Mouse (Mus musculus) inflammation-experienced regulatory T-cells, adult 6 months (primary cell): ENCODE data around the gene Timd2. TPM values are rescaled to one million over a fixed set of nuclear protein-coding genes. Genes with fewer than 3 reads are reported as not detected.
"Not testable (repeated sequence)": the region's sequence is repeated elsewhere in the genome, so short reads cannot be mapped to it uniquely, and the experiment has no call there.

Experiments used
- ATAC-seq: one replicate; pipeline ENCODE4 v1.8.0; 2017
- polyA plus RNA-seq, 3 experiments: library from polyadenylated mRNA; unstranded; fragments of 100-300 nt; shearing (Covaris generic); gene quantifications; one replicate each; pipeline ENCODE4 v1.2.1; 2017

Timd2 gene
- polyA plus RNA-seq, 3 experiments from 2014 or later: 0.19 to 0.35 TPM; not detected in 1

DNA sequence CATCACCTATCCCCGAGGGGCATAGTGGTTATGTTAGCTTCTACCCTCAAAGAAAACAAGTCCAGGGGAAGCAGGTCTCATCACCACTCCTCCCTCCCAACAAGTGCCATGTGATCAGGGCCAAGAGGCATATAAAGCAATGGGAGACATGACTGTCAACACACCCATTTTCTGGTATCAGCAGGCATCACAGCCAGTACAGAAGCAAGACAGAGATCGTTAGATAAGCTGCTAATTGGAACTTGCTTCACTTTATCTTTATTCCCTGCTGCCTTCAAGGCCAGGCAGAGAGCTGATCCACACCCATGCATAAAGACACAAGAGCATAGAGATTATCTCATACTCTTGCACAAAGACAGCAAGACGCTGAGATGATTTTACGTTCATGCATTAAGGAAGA is 43.6 kb downstream of the Timd2 start:
- no peak for ATAC-seq

DNA sequence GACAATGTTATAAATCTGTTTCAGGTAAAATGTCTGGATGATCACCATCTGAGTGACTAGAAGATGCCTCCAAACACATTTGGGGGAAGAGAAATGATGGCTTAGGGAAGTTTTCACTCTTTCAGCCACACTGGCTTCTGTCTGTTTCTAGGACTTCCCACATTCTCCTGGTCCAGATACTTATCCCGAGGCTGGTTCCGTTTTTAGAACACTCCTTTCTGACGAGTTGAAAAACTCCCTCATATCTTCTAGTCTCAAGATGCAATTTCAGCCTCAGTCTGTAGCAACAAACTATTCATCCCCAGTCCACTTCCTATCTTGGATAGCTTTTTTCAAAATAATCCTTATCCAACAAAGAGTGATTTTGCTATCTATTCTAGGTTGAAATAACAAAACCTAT is 54.4 kb downstream of the Timd2 start:
- ATAC-seq: no peak

DNA sequence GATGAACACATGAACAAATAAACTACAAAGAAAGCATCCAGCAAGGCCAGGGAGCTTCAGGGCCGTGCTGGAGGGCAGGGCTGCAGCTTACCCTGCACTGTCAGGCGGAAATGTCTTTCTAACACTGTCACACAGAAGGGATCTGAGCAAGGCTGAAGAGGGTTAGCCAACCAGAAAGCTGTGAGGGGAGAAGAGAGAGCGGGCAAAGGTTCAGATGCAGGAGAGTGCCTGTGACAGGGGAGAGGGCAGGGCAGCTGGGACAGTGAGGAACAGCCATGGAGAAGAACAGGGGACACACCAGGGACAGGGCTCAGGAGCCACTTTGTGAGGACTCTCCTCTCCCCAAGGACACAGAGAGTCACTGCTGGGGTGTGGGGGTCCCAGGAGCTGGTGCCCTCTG is 57.2 kb downstream of the Timd2 start:
- ATAC-seq: not testable (repeated sequence)

DNA sequence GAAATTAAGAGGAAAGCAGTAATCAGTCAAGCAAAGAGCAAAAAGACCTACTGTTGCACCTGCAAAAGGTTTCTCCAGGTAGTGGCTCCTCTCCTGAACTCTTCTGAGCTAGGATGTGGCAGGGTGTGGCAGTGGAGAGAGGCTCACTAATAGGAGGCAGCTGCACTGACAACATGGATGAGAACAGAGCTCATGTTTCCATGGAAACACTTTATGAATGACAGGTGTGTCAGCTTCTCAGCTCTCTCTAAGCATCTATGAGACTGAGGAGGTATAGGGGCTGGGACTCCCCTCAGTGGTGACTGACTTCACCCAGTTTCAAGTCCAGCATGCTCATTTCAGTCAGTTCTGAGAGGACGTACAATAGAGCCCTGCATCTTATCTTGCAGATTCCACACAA is 62.0 kb downstream of the Timd2 start:
- ATAC-seq: no peak

DNA sequence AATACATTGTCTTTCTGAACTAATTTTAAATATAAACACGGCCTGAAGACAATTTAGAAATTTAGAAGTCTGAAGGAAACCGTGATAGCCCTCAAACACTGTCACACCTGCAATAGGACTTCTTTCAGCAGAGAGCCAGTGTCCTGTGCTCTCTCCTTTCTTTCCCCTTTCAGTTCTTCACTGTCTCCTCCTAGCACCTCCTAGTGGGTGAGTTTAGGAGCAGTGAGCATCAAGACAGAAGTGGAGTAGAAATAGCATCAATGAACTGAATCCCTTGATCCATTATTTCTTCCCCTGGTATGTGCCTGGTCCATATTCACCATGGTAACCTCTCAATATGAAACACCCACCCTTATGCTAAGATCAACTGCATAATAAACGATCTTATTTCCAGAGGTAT is 70.3 kb downstream of the Timd2 start:
- no peak for ATAC-seq

DNA sequence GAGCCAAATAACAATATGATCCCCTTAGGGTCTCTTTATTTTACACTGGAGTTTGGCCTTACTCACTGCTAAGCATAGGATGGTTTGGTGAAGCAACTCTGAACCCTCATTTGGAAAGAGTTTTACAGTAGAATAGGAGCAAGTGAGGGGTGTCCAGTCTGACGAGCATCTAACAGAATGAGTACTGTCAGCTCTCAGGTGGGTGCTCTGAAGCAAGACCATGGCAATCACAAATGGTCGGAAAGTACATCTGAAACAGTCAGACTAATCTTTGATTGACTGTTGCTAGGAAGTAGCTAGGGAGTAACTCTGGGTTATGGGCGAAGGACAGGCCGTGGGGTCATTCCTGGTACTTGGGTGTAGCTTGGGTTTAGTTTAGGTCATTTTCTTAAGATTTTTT is 71.3 kb downstream of the Timd2 start:
- not testable (repeated sequence) for ATAC-seq

DNA sequence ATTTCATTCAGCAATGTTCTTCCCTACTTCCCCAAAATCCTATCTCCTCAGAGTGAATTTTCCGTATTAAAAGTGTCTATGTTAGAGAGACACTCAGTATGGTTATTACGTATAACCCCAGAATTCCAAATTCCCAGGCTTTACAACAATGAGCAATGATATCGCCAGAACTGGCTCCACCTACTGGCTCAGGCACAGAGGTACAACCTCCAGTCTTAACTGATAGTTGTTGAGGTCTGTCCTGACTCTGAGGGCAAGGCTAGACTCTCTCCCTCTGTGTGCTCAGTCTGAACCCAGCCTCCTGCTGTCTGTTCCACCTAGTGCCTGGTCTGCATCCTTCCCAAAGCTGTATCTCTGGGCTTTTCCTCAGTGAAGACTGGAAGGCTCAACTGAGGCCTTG is 75.2 kb downstream of the Timd2 start:
- ATAC-seq: peak; percentile 63

DNA sequence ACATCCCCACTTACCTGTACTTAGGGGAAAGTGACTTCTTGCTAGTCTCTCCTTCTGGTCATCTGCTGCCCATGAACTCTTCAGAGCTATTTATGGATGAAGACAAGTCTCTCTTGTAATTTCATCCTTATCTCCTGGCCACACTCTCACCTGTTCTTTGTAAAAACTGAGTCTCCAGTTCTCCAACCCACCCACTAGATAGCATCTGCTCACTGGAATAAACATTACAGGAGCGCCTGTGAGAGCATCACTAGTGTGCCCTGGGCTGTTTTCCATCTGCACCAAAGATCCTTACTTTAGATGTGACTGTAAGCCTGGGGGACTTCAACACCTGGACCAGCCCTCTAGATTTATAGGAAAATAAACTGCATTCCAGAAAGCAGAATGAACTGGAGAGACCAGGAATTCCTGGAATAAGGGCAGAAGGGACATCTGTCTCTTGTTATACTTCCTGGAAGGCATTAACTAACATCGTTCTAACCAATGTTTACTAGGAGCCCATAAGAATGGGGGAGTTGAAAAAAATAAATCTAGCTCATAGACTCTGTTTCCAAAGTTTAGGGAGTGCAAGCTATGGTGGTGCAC is 77.6 kb downstream of the Timd2 start, which contains the start of gene Dppa1:
Gene Dppa1 (minus strand): TSS at position 51 of the 585 bp plus-strand sequence.
- no peak for ATAC-seq

DNA sequence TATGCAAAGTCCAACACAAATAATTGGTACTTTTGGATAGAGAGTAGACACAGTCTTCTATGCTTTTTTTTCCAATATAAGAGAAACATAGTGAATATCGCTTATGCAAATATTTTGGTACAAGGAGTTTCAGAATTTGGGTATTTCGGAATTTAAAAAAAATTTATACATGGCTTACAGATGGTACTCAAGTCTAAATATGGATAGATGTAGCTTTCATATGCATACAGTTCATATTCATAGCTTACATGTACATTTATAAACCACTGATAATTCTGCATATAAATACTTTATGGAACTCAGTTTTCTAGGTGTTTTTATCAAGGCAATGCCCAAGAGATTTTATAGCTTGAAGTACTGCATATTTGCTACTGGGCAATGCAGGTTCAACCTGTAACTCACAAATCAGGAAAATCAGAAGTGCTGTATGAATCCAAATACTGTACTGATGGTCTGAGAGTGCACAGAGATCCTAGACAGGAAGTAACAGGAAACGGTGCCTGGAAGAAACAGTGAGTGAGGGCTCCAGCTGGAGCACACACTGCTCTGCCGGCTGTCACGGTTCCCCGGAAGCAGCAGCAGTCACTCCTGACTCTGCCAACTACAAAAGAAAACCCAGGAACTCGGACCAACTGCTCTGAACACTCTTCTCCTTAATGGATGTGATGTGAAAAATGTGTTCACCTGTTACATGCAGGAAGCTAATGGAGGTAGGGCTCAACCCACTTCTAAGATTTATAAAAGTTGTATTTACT is 86.3 kb downstream of the Timd2 start:
- ATAC-seq: no peak

DNA sequence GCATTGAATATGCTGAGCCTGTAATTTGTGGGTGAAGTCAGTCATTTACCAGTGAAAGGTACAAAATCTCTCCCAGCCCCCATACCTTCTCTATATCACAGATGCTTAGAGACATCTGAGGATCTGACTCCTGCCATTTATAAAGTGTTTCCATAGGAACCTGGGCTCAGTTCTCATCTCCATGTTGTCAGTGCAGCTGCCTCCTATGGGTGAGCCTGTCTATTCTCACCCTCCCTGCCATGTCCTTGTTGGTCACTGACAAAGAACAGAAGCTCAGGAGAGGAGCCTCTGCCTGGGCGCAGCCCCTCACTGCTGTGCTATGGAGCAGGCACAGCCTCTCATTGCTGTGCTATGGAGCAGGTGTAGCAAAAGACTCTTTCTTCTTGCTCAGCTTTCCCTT is 86.9 kb downstream of the Timd2 start:
- no peak for ATAC-seq

Other genes starting within 250 kb of the Timd2 start
- gene Gm12169, start 182.8 kb downstream of the Timd2 start, polyA plus RNA-seq: 1 to 10 TPM; 1.2 to 1.8 (median 1.4) TPM
- gene BC053393, start 135.5 kb downstream of the Timd2 start, polyA plus RNA-seq: under 1 TPM in 1 of 3 experiments, not detected in 2; 0.21 TPM
- gene Dppa1, start 77.8 kb downstream of the Timd2 start, polyA plus RNA-seq: not detected
- not detected for gene Havcr1, start 28.0 kb upstream of the Timd2 start, polyA plus RNA-seq
- under 1 TPM in 2 of 3 experiments, not detected in 1; 0.31 to 0.33 TPM for gene Timd4, start 103.7 kb upstream of the Timd2 start, polyA plus RNA-seq